Mouse (Mus musculus) heart, postnatal 36 days (tissue): ENCODE measurements at regions not wholly inside any gene's neighbourhood (a gene's known extent, or its start where the extent isn't known, plus 50 kb on each side); places are given as distances from the start of the nearest gene placed in this dataset.

Experiments used
- DNase-seq, 2 experiments: peaks; one replicate each; pipeline ENCODE4 v3.0.0; 2021 to 2022
- intact Hi-C: fragments of 180-260 bp; cut with DNase I; formaldehyde crosslinking; loops from one replicate; pipeline ENCODE4 v1.15.1; 2025

DNA sequence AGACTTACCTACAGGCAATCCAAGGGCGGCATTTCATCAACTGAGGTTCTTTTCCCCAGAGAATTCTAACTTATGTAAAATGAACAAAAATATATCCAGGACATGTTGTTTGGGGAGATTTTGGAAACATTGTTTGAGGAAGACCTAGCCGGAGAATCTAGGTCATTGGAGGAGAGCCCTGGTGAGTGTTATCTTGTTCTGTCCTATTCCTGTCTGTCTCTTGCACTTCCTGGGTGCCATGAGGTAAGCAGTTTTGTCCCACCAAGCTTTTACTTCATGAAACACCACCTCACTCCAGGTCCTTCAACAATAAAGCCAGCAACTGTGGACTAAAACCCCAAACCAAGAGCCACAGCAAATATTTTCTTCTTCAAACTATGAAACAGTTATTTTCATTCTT is 218.5 kb downstream of the Fam49a start:
- no peak for DNase-seq
- intact Hi-C loops, result no loop called here

DNA sequence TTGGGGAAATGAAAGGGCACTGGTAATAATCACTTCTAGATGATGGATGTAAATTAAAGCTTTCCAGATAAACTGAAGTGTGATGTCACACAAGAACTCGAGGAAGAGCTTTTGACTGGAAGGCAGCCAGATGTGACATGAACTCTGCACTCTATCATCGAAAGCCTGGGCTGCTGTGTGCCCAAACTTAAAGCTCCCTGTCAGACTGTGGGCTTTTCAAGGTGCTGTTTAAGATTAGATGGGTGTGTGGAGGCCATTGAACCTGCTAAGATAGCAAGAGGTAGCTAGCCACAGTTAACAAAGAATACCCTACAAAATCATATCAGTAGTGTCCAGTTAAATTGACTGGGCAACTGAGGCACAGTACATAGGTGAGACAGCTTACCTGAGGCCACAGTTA is 190.1 kb downstream of the Fam49a start:
- intact Hi-C loops, result no loop called here
- DNase-seq, result no peak

DNA sequence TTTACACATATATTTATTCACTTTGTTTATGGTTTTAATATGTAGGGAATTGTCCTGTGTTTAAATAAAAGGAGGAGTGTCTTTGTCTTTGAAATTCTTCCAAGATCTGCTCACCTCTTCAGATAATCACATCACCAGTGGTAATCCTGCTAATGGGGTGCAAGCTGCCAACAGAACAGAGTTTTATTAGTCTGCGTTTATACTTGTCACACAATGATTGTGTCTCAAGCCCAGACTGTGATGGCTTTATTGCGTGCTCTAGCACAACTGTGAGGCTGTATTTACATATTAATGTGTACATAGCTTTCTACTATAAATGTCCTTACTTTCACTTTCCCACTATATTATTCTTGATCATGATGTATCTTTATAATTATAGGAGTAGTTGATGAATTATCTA is 184.8 kb downstream of the Fam49a start:
- no peak for DNase-seq
- intact Hi-C loops, result no loop called here

DNA sequence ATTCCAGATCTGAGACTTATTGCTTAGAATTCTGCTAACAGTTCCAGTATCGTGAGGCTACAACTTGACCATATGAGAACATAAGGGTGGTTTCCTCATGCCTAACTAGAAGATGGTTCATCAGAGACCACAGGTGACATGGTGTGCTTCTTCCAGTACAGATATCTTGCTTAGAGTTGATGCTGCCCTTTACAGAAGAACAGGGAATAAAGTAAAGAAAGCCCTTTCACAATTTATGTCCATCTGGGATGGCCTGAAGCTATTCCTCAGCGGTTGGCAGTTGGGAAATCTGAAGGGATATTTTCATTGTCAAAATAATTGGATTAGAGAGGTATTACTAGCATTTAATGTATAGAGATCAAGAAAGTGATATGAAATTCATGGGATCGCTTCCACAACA is 184.3 kb downstream of the Fam49a start:
- intact Hi-C loops, result no loop called here

DNA sequence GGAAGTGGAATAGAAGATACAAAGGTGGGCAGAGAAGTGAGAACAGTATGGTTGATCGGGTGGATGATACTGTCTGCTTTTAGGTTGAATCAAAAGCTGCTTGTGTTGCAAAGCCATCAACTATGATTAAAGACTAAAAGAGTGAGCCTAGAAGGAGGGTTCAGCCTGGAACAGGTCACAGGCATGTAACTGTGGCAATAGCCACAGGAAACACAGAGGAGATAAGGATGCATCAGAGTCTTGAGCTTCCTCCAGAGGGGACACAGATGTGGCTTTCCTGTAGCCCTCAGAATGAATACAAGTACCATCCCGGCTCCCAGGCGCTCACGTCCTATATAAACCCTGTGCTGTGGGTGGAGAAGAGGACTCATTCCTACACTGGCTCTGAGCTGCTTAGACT is 180.9 kb downstream of the Fam49a start:
- intact Hi-C loops, result no loop called here
- DNase-seq, result no peak

More for the DNA sequence above, 184.3 kb downstream of the Fam49a start:
- DNase-seq, result no peak

DNA sequence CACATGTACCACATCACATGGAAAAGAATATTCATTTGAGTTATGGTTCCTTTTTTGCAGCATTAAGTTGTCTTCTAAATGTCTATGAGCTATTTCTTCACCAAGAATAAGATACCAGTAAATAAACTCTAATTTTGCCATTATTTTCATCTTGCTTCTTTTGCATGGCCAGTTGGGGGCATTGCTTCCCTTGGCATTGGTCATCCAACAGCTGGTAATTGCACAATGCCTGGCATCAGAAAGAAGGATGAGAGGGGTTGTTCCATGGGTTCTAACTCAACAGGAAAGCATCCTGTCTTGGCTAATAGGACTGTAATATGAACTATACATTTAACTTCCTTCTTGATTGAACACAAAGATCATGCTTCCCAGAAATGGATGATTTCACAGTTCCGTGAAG is 174.4 kb downstream of the Fam49a start:
- DNase-seq, result no peak
- intact Hi-C loops, result no loop called here

DNA sequence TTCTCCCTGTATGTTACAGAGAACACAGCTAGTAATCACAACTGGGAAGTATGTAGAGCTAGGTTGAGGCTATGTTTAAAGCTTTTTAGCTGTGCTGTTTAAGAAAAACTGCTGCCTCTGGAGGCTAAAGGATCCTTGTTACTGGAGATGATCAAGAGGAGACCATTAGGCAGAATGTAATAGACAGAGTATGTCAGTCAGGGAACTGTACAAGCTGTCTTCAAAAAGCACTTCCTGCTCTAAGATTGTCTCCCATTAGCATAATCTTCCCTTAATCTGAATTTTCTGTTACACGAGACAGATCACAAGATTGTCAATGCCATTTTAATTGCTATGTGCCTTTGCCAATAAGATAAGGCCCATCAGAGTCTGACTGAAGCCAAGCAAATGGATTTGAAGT is 170.7 kb downstream of the Fam49a start:
- no peak for DNase-seq
- intact Hi-C loops, result no loop called here
